In the genomic region with DNA sequence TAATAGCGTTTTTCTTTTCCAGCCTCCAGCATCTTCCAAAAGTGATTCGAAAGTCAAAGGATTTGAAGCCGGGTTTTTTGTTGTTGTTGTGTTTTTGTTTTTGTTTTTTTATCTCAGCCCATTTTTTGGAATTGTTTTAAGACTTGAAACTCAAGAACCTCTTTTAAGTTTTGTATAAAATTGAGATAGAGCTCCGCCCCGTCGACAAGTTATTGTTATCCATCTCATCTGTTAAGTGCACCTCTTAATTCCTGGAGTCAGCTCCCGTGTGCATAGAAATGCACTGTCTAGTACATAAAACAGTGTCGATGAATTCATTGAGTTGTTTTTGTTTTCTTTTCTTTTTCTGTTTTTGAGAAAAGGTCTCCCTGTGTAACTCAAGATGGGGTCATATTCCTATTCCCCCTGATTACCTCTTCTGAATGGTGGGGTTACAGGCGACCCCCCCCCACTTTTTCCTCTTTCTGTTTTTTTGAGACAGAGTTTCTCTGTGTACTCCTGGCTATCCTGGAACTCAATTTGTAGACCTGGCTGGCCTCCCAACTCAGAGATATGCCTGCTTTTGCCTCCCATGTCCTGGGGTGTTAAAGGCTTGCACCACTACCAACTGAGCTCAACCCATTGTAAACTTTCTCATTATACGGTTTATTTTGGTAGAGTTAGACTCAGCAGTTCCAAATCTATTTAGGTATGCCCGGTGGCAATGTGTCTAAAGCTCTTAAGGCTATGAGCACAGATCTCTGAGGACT, we compare ENCODE assay signal across 8 mouse cellular contexts. TPM values are rescaled to one million over a fixed set of nuclear protein-coding genes. Genes with fewer than 3 reads are reported as not detected.
DNase-seq lines count a peak whose midpoint lies in the region; ATAC-seq and TF ChIP-seq lines count a peak whose summit lies in the region.

No protein-coding gene starts in this region.

- no peak for DNase-seq in neural tube, embryonic 11.5 days (ENCODE audit: low spot score)
- DNase-seq in neural tube, embryonic 10.5 days (ENCODE audit: extremely low spot score, low spot score): no peak
- DNase-seq in cerebellum, adult 9-11 months: peak; percentile 45
- no peak for DNase-seq in heart, postnatal 0 days (ENCODE audit: low spot score)
- no peak for DNase-seq in urinary bladder, postnatal 36 days (ENCODE audit: low spot score in 2 of 2)
- DNase-seq in ovary, postnatal 10 days (ENCODE audit: low spot score): no peak
- DNase-seq in spleen, postnatal 10 days (ENCODE audit: low spot score in 2 of 2): no peak

- H3K36me3 ChIP-seq in neural tube, embryonic 11.5 days (ENCODE audit: control insufficient read depth, insufficient read depth, low read length): no peaks in the 10 kb centered on the region
- no peaks in the 10 kb centered on the region for H3K36me3 ChIP-seq in heart, postnatal 0 days (replicated peaks; ENCODE audit: control insufficient read depth, insufficient read depth, low read length)
- no peaks in the 10 kb centered on the region for H3K36me3 ChIP-seq in liver, embryonic 16.5 days (ENCODE audit: control insufficient read depth, insufficient read depth)

- peak overlapping the region; percentile 93 for H3K27ac ChIP-seq in neural tube, embryonic 11.5 days (ENCODE audit: low read depth, low read length)
- peak overlapping the region; percentile 90 for H3K27ac ChIP-seq in heart, postnatal 0 days (ENCODE audit: low read depth)
- peak overlapping the region; percentile 97 for H3K27ac ChIP-seq in liver, embryonic 16.5 days (ENCODE audit: low read length)

- TF ChIP-seq CTCF in heart, postnatal 0 days (IDR thresholded peaks at IDR 0.05; ENCODE audit: low read depth): no peak

- peak overlapping the region; percentile 50 for H3K4me2 ChIP-seq in neural tube, embryonic 11.5 days (ENCODE audit: low read depth)
- H3K4me2 ChIP-seq in heart, postnatal 0 days (ENCODE audit: low read depth, low read length): peak overlapping the region; percentile 64
- peak overlapping the region; percentile 69 for H3K4me2 ChIP-seq in liver, embryonic 16.5 days (ENCODE audit: low read depth, low read length)

- peak overlapping the region; percentile 47 for H3K9ac ChIP-seq in neural tube, embryonic 11.5 days (ENCODE audit: low read length)
- H3K9ac ChIP-seq in heart, postnatal 0 days (replicated peaks; ENCODE audit: low read depth, low read length): peak overlapping the region; percentile 76
- H3K9ac ChIP-seq in liver, embryonic 16.5 days (ENCODE audit: low read depth, low read length): peak overlapping the region; percentile 95

- ATAC-seq in neural tube, embryonic 11.5 days (ENCODE audit: insufficient read depth, low FRiP score, low TSS enrichment): no peak
- no peak for ATAC-seq in heart, postnatal 0 days (ENCODE audit: insufficient read depth, low read depth)
- no peak for ATAC-seq in liver, embryonic 16.5 days (ENCODE audit: low read depth)

- H3K4me1 ChIP-seq in neural tube, embryonic 11.5 days (ENCODE audit: control insufficient read depth, insufficient read depth, low read length): peaks cover 4% of the 10 kb centered on the region; the same call in 1 of the 2 replicates
- H3K4me1 ChIP-seq in heart, postnatal 0 days (ENCODE audit: control insufficient read depth, insufficient read depth): peaks cover 7% of the 10 kb centered on the region; the same call in 1 of the 2 replicates
- peaks cover 33% of the 10 kb centered on the region for H3K4me1 ChIP-seq in liver, embryonic 16.5 days (ENCODE audit: control insufficient read depth, low read depth, low read length)

- 13% methylated on average over 11 of the region's 11 CpGs for WGBS in neural tube, embryonic 11.5 days
- WGBS in heart, postnatal 0 days: 10% methylated on average over 11 of the region's 11 CpGs
- WGBS in liver, embryonic 16.5 days (ENCODE audit: insufficient replicate concordance): 11% methylated on average over 11 of the region's 11 CpGs

- H3K4me3 ChIP-seq in neural tube, embryonic 11.5 days (ENCODE audit: low read depth, low read length): peak overlapping the region; percentile 73
- peak overlapping the region; percentile 82 for H3K4me3 ChIP-seq in heart, postnatal 0 days (ENCODE audit: low read depth, low read length)
- H3K4me3 ChIP-seq in liver, embryonic 16.5 days (ENCODE audit: low read depth, low read length): peak overlapping the region; percentile 89

- no peak for TF ChIP-seq EP300 in heart, postnatal 0 days (IDR thresholded peaks at IDR 0.05; ENCODE audit: low read depth)

- H3K27me3 ChIP-seq in neural tube, embryonic 11.5 days (ENCODE audit: control insufficient read depth, insufficient read depth, low read length): no peaks in the 10 kb centered on the region
- H3K27me3 ChIP-seq in heart, postnatal 0 days (ENCODE audit: control insufficient read depth, insufficient read depth, low read length): no peaks in the 10 kb centered on the region
- no peaks in the 10 kb centered on the region for H3K27me3 ChIP-seq in liver, embryonic 16.5 days (ENCODE audit: control insufficient read depth, insufficient read depth, low read depth, low read length)

- H3K9me3 ChIP-seq in neural tube, embryonic 11.5 days (ENCODE audit: control insufficient read depth, low read length): no peaks in the 10 kb centered on the region
- H3K9me3 ChIP-seq in heart, postnatal 0 days (replicated peaks; ENCODE audit: control insufficient read depth, low read length): no peaks in the 10 kb centered on the region
- H3K9me3 ChIP-seq in liver, embryonic 16.5 days (replicated peaks; ENCODE audit: control insufficient read depth, low read length): no peaks in the 10 kb centered on the region

RNA-seq across cellular contexts. Expression of gene Senp7, which starts 28.2 kb away (rescaled TPM):
- 41.7 and 42.5 TPM in 2 replicates for polyA plus RNA-seq in neural tube, embryonic 11.5 days (2014; fragmentation: Nextera tagmentation; extraction: Ambion mirVana)
- total RNA-seq in heart, postnatal 0 days (2014; rRNA removed; ENCODE audit: low replicate concordance): 9.5 and 16.2 TPM in 2 replicates
- polyA plus RNA-seq in heart, postnatal 0 days (2015; fragmentation: Nextera tagmentation; extraction: Ambion mirVana): 14.0 and 14.7 TPM in 2 replicates
- 16.0 TPM in 2 replicates for polyA plus RNA-seq in liver, embryonic 16.5 days (2015; fragmentation: Nextera tagmentation; extraction: Ambion mirVana)

RNA-seq across cellular contexts. Expression of gene Trmt10c, which starts 38.7 kb away (rescaled TPM):
- polyA plus RNA-seq in neural tube, embryonic 11.5 days (2014; fragmentation: Nextera tagmentation; extraction: Ambion mirVana): 30.3 and 30.6 TPM in 2 replicates
- 8.8 and 20.5 TPM in 2 replicates for total RNA-seq in heart, postnatal 0 days (2014; rRNA removed; ENCODE audit: low replicate concordance)
- polyA plus RNA-seq in heart, postnatal 0 days (2015; fragmentation: Nextera tagmentation; extraction: Ambion mirVana): 19.9 and 21.0 TPM in 2 replicates
- polyA plus RNA-seq in liver, embryonic 16.5 days (2015; fragmentation: Nextera tagmentation; extraction: Ambion mirVana): 11.0 and 12.9 TPM in 2 replicates

RNA-seq across cellular contexts. Expression of gene Pcnp, which starts 46.8 kb away (rescaled TPM):
- 311 and 312 TPM in 2 replicates for polyA plus RNA-seq in neural tube, embryonic 11.5 days (2014; fragmentation: Nextera tagmentation; extraction: Ambion mirVana)
- 32.9 and 37.1 TPM in 2 replicates for total RNA-seq in heart, postnatal 0 days (2014; rRNA removed; ENCODE audit: low replicate concordance)
- polyA plus RNA-seq in heart, postnatal 0 days (2015; fragmentation: Nextera tagmentation; extraction: Ambion mirVana): 104 and 111 TPM in 2 replicates
- 76.6 and 88.9 TPM in 2 replicates for polyA plus RNA-seq in liver, embryonic 16.5 days (2015; fragmentation: Nextera tagmentation; extraction: Ambion mirVana)
